Comparison of ENCODE assay signal across 23 mouse cellular contexts in genomic region chr4:29500844-29501243, GRCm38 (mm10).
DNase-seq lines count a peak whose midpoint lies in the region; ATAC-seq and TF ChIP-seq lines count a peak whose summit lies in the region.
"Had no signal": no experiment of that assay in that cellular context is flagged by ENCODE, and none has a peak within 500 bp of the region (broad histone marks: within the 10 kb centered on the region; RNA-seq: fewer than 3 reads in every experiment).

No protein-coding gene starts in this region.

- H3K4me3 ChIP-seq in lung, embryonic 14.5 days (ENCODE audit: low read depth, low read length): no peak overlapping the region
- H3K4me3 ChIP-seq in lung, adult 2 months (replicated peaks; ENCODE audit: extremely low read depth, low read depth, low read length): no peak overlapping the region
- H3K4me3 ChIP-seq in lung, postnatal 0 days (ENCODE audit: low read depth, low read length): no peak overlapping the region
- no peak overlapping the region for H3K4me3 ChIP-seq in myocyte
- H3K4me3 ChIP-seq: embryonic facial prominence, embryonic 10.5 days; embryonic facial prominence, embryonic 12.5 days; forebrain, embryonic 13.5 days; forebrain, embryonic 15.5 days had no signal

- H3K4me1 ChIP-seq in lung, embryonic 14.5 days (ENCODE audit: insufficient read depth): no peaks in the 10 kb centered on the region
- no peaks in the 10 kb centered on the region for H3K4me1 ChIP-seq in lung, adult 2 months (ENCODE audit: control insufficient read depth, insufficient read depth, low read length)
- no peaks in the 10 kb centered on the region for H3K4me1 ChIP-seq in lung, postnatal 0 days (ENCODE audit: insufficient read depth, low read depth, low read length)
- H3K4me1 ChIP-seq: embryonic facial prominence, embryonic 10.5 days; embryonic facial prominence, embryonic 12.5 days; forebrain, embryonic 13.5 days; forebrain, embryonic 15.5 days had no signal

- no peaks in the 10 kb centered on the region for H3K27me3 ChIP-seq in lung, embryonic 14.5 days (ENCODE audit: insufficient read depth, low read length)
- H3K27me3 ChIP-seq in lung, postnatal 0 days (replicated peaks; ENCODE audit: insufficient read depth, low read length): no peaks in the 10 kb centered on the region
- no peaks in the 10 kb centered on the region for H3K27me3 ChIP-seq in myocyte (ENCODE audit: control insufficient read depth, insufficient read depth, insufficient read length)
- H3K27me3 ChIP-seq: CH12.LX; embryonic facial prominence, embryonic 12.5 days; forebrain, embryonic 13.5 days; forebrain, embryonic 15.5 days had no signal

- H3K4me2 ChIP-seq in lung, embryonic 14.5 days: no peak overlapping the region
- H3K4me2 ChIP-seq in lung, postnatal 0 days (replicated peaks; ENCODE audit: low read depth, low read length): no peak overlapping the region
- no peak overlapping the region for H3K4me2 ChIP-seq in myocyte (ENCODE audit: low read depth)
- H3K4me2 ChIP-seq: embryonic facial prominence, embryonic 12.5 days; forebrain, embryonic 13.5 days; forebrain, embryonic 15.5 days had no signal

- no peak for TF ChIP-seq POLR2A in lung, adult 2 months (IDR thresholded peaks at IDR 0.05; ENCODE audit: borderline replicate concordance, extremely low read depth, low read depth, low read length)
- TF ChIP-seq POLR2A in myocyte (IDR thresholded peaks at IDR 0.05; ENCODE audit: insufficient read length, low read depth): no peak

- no peak; the same call in 1 of the 2 replicates for ATAC-seq in lung, embryonic 14.5 days (ENCODE audit: insufficient read depth)
- ATAC-seq in lung, postnatal 0 days: no peak
- ATAC-seq: CD4-positive, CD25-positive, alpha-beta regulatory T cell, adult 4 months; forebrain, embryonic 13.5 days; forebrain, embryonic 15.5 days; forebrain, postnatal 0 days had no signal

- no peaks in the 10 kb centered on the region for H3K36me3 ChIP-seq in lung, embryonic 14.5 days (ENCODE audit: insufficient read depth)
- H3K36me3 ChIP-seq in lung, postnatal 0 days (ENCODE audit: insufficient read depth, low read length): no peaks in the 10 kb centered on the region
- no peaks in the 10 kb centered on the region for H3K36me3 ChIP-seq in myocyte (ENCODE audit: control insufficient read depth, insufficient read depth)
- H3K36me3 ChIP-seq: embryonic facial prominence, embryonic 10.5 days; embryonic facial prominence, embryonic 12.5 days; forebrain, embryonic 15.5 days; G1E had no signal

- DNase-seq in lung, embryonic 14.5 days: peak; percentile 54
- DNase-seq in lung, adult 2 months: no peak
- DNase-seq in lung, postnatal 0 days (ENCODE audit: low spot score): peak; percentile 25
- no peak for DNase-seq in lung, postnatal 10 days
- DNase-seq in layer of hippocampus, postnatal 14 days (ENCODE audit: low spot score in 2 of 2): no peak
- DNase-seq: adrenal gland, adult 8-10 months; adrenal gland, postnatal 14 days; adrenal gland, postnatal 36 days; B cell, adult 2 months; cerebellum, adult 11-12 months; cerebellum, adult 2 months; cerebellum, adult 9-10 months; cerebellum, postnatal 10 days; cerebellum, postnatal 25 days; forebrain, postnatal 0 days had no signal

- no peak overlapping the region for H3ac ChIP-seq in myocyte (ENCODE audit: control insufficient read depth, insufficient read length)

- 46% methylated on average over 1 of the region's 1 CpGs for WGBS in lung, embryonic 14.5 days
- WGBS in lung, adult 2 months: 79% methylated on average over 1 of the region's 1 CpGs
- WGBS in lung, postnatal 0 days: 76% methylated on average over 1 of the region's 1 CpGs

- TF ChIP-seq CTCF in lung, embryonic 14.5 days (IDR thresholded peaks at IDR 0.05; ENCODE audit: low read depth): no peak
- no peak for TF ChIP-seq CTCF in lung, adult 2 months (IDR thresholded peaks at IDR 0.05; ENCODE audit: insufficient read depth, low read length)
- no peak for TF ChIP-seq CTCF in lung, postnatal 0 days (IDR thresholded peaks at IDR 0.05)

- H3K79me2 ChIP-seq in myocyte (ENCODE audit: control insufficient read depth, insufficient read depth): no peaks in the 10 kb centered on the region

- no peak for TF ChIP-seq EP300 in lung, postnatal 0 days (IDR thresholded peaks at IDR 0.05)

- no peak overlapping the region for H3K27ac ChIP-seq in lung, embryonic 14.5 days (ENCODE audit: low read depth)
- H3K27ac ChIP-seq in lung, postnatal 0 days (ENCODE audit: low read length): no peak overlapping the region
- H3K27ac ChIP-seq: embryonic facial prominence, embryonic 10.5 days; embryonic facial prominence, embryonic 12.5 days; forebrain, embryonic 13.5 days; forebrain, embryonic 15.5 days had no signal

- no peak overlapping the region for H3K9ac ChIP-seq in lung, embryonic 14.5 days
- H3K9ac ChIP-seq in lung, postnatal 0 days (replicated peaks; ENCODE audit: low read depth): no peak overlapping the region
- H3K9ac ChIP-seq: embryonic facial prominence, embryonic 12.5 days; forebrain, embryonic 13.5 days; forebrain, embryonic 15.5 days; forebrain, postnatal 0 days had no signal

- H3K9me3 ChIP-seq in lung, embryonic 14.5 days (ENCODE audit: low read depth, low read length): no peaks in the 10 kb centered on the region
- H3K9me3 ChIP-seq in lung, postnatal 0 days (ENCODE audit: low read length): no peaks in the 10 kb centered on the region
- H3K9me3 ChIP-seq: embryonic facial prominence, embryonic 10.5 days; embryonic facial prominence, embryonic 12.5 days; forebrain, embryonic 13.5 days; forebrain, embryonic 15.5 days; G1E had no signal

TF ChIP-seq in myocyte, 11 proteins besides CTCF, POLR2A, EP300 and RAD21:
- TF ChIP-seq MYOD1 (IDR thresholded peaks at IDR 0.05; ENCODE audit: control insufficient read depth in 1 of 3, insufficient read length in 2 of 3, low read depth in 2 of 3) (no peak), CEBPB (IDR thresholded peaks at IDR 0.05; ENCODE audit: insufficient read depth, poor library complexity, severe bottlenecking) (peak; percentile 15; the same call in 1 of the 2 replicates)
TF ChIP-seq in myocyte: peak in this region for 1.

Comparison
In these comparisons a context has a peak if more than half of its experiments do, and no peak if none do; other contexts are left out.
1. DNase-seq: peak in lung, embryonic 14.5 days (single experiment) and lung, postnatal 0 days (single experiment); none in lung, adult 2 months (single experiment), lung, postnatal 10 days (single experiment) and layer of hippocampus, postnatal 14 days (0 of 2).